In the genomic region with DNA sequence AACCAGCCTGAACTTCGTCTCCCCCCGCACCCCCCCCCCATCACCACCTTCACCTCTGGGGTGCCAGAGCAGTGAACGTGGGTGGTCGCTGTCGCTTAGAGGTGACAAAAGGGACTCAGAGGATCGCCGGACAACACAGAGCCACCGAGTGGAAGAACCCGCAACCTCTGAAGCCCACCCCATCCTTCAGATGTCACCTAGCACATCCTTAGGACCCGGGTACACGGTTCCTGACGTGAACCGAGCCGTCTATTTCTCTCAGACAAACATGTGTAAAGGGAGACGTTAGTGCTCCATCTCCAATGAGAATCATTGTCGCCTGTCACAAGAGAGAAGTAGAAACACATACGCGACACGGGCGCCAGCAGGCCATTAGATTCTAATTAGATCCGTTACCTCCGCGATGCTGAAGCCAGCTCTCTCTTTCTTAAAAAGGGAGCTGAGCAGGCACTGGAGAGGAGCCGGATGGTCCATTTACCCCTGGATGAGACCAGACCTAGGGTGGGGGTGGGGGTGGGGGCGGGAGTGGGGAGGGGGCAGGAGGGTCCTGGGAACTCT, we compare ENCODE assay signal across 11 mouse cellular contexts. TPM values are rescaled to one million over a fixed set of nuclear protein-coding genes. Genes with fewer than 3 reads are reported as not detected.
DNase-seq lines count a peak whose midpoint lies in the region; ATAC-seq lines count a peak whose summit lies in the region.
"Had no signal": no experiment of that assay in that cellular context is flagged by ENCODE, and none has a peak within 500 bp of the region (broad histone marks: within the 10 kb centered on the region; RNA-seq: fewer than 3 reads in every experiment).

No protein-coding gene starts in this region.

- DNase-seq in neural tube, embryonic 11.5 days (ENCODE audit: low spot score): no peak
- no peak for DNase-seq in neural tube, embryonic 10.5 days (ENCODE audit: extremely low spot score, low spot score)
- no peak for DNase-seq in hindbrain, embryonic 11.5 days (ENCODE audit: low spot score)
- no peak for DNase-seq in midbrain, embryonic 10.5 days (ENCODE audit: low spot score)
- DNase-seq in right cerebral cortex, postnatal 10 days (ENCODE audit: low spot score in 2 of 2): no peak
- no peak for DNase-seq in cerebellum, postnatal 25 days
- DNase-seq in Muller cell, postnatal 12 days (ENCODE audit: inconsistent ontology term): no peak

- H3K9me3 ChIP-seq in neural tube, embryonic 11.5 days (ENCODE audit: control insufficient read depth, low read length): no peaks in the 10 kb centered on the region
- H3K9me3 ChIP-seq in hindbrain, embryonic 11.5 days (ENCODE audit: control insufficient read depth, low read length): no peaks in the 10 kb centered on the region
- H3K9me3 ChIP-seq in midbrain, embryonic 10.5 days (replicated peaks): no peaks in the 10 kb centered on the region
- H3K9me3 ChIP-seq: heart, embryonic 15.5 days; limb, embryonic 15.5 days; stomach, embryonic 15.5 days had no signal

- no peaks in the 10 kb centered on the region for H3K36me3 ChIP-seq in neural tube, embryonic 11.5 days (ENCODE audit: control insufficient read depth, insufficient read depth, low read length)
- no peaks in the 10 kb centered on the region for H3K36me3 ChIP-seq in hindbrain, embryonic 11.5 days (ENCODE audit: control insufficient read depth, insufficient read depth, low read length)
- no peaks in the 10 kb centered on the region for H3K36me3 ChIP-seq in midbrain, embryonic 10.5 days
- H3K36me3 ChIP-seq: limb, embryonic 15.5 days; stomach, embryonic 15.5 days had no signal

- peak overlapping the region; percentile 12; the same call in 1 of the 2 replicates for H3K4me2 ChIP-seq in neural tube, embryonic 11.5 days (ENCODE audit: low read depth)
- H3K4me2 ChIP-seq in hindbrain, embryonic 11.5 days (replicated peaks; ENCODE audit: low read depth, low read length): peak overlapping the region; percentile 1; the same call in 1 of the 2 replicates
- H3K4me2 ChIP-seq: heart, embryonic 15.5 days; stomach, embryonic 15.5 days had no signal

- no peak overlapping the region for H3K27ac ChIP-seq in neural tube, embryonic 11.5 days (ENCODE audit: low read depth, low read length)
- H3K27ac ChIP-seq in hindbrain, embryonic 11.5 days (ENCODE audit: low read depth, low read length): no peak overlapping the region
- H3K27ac ChIP-seq in midbrain, embryonic 10.5 days (replicated peaks): peak overlapping the region; percentile 71
- H3K27ac ChIP-seq: heart, embryonic 15.5 days; kidney, postnatal 0 days; limb, embryonic 15.5 days; stomach, embryonic 15.5 days had no signal

- no peak overlapping the region for H3K4me3 ChIP-seq in neural tube, embryonic 11.5 days (ENCODE audit: low read depth, low read length)
- no peak overlapping the region for H3K4me3 ChIP-seq in hindbrain, embryonic 11.5 days (ENCODE audit: low read depth, low read length)
- H3K4me3 ChIP-seq in midbrain, embryonic 10.5 days: peak overlapping the region; percentile 38
- H3K4me3 ChIP-seq: heart, embryonic 15.5 days; limb, embryonic 15.5 days; stomach, embryonic 15.5 days had no signal

- 7% methylated on average over 25 of the region's 25 CpGs for WGBS in neural tube, embryonic 11.5 days
- 6% methylated on average over 24 of the region's 25 CpGs for WGBS in hindbrain, embryonic 11.5 days
- WGBS in midbrain, embryonic 10.5 days: 8% methylated on average over 25 of the region's 25 CpGs

- no peaks in the 10 kb centered on the region; the same call in 1 of the 2 replicates for H3K27me3 ChIP-seq in neural tube, embryonic 11.5 days (ENCODE audit: control insufficient read depth, insufficient read depth, low read length)
- H3K27me3 ChIP-seq in hindbrain, embryonic 11.5 days (ENCODE audit: control insufficient read depth, insufficient read depth, low read length): peaks cover 16% of the 10 kb centered on the region
- peaks cover 51% of the 10 kb centered on the region for H3K27me3 ChIP-seq in midbrain, embryonic 10.5 days (ENCODE audit: low read depth, poor library complexity, severe bottlenecking)
- H3K27me3 ChIP-seq: heart, embryonic 15.5 days; stomach, embryonic 15.5 days had no signal

- H3K9ac ChIP-seq in neural tube, embryonic 11.5 days (ENCODE audit: low read length): no peak overlapping the region
- 0 out of 2 replicates have a peak overlapping the region, but pooled peaks have one; percentile 7 for H3K9ac ChIP-seq in hindbrain, embryonic 11.5 days (ENCODE audit: low read depth, low read length)
- H3K9ac ChIP-seq: heart, embryonic 15.5 days; limb, embryonic 15.5 days; stomach, embryonic 15.5 days had no signal

- H3K4me1 ChIP-seq in neural tube, embryonic 11.5 days (ENCODE audit: control insufficient read depth, insufficient read depth, low read length): peaks cover 36% of the 10 kb centered on the region
- peaks cover 38% of the 10 kb centered on the region for H3K4me1 ChIP-seq in hindbrain, embryonic 11.5 days (replicated peaks; ENCODE audit: control insufficient read depth, insufficient read depth, low read length)
- peaks cover 94% of the 10 kb centered on the region for H3K4me1 ChIP-seq in midbrain, embryonic 10.5 days

- ATAC-seq in neural tube, embryonic 11.5 days (ENCODE audit: insufficient read depth, low FRiP score, low TSS enrichment): no peak
- no peak for ATAC-seq in hindbrain, embryonic 11.5 days (ENCODE audit: low FRiP score)

RNA-seq across cellular contexts. Expression of gene Myo18b, which starts 48.1 kb away (rescaled TPM):
- 0.66 and 1.1 TPM in 2 replicates for polyA plus RNA-seq in neural tube, embryonic 11.5 days (2014; fragmentation: Nextera tagmentation; extraction: Ambion mirVana)
- 0.60 and 0.68 TPM in 2 replicates for polyA plus RNA-seq in hindbrain, embryonic 11.5 days (2014; fragmentation: Nextera tagmentation; extraction: Ambion mirVana)
- polyA plus RNA-seq in midbrain, embryonic 10.5 days (2016; fragmentation: Nextera tagmentation; extraction: Ambion mirVana): 0.63 and 1.2 TPM in 2 replicates
